In genomic region chr3:38793221-38793620, GRCm38 (mm10) we compare ENCODE assay signal across 15 mouse cellular contexts.
"Had no signal": no experiment of that assay in that cellular context is flagged by ENCODE, and none has a peak within 500 bp of the region (broad histone marks: within the 10 kb centered on the region; RNA-seq: fewer than 3 reads in every experiment).

No protein-coding gene starts in this region.

- ATAC-seq: inflammation-experienced regulatory T-cells, adult 6 months; intestine, embryonic 16.5 days had no signal

- H3K4me2 ChIP-seq: liver, embryonic 13.5 days; lung, embryonic 15.5 days had no signal

- H3K4me1 ChIP-seq: liver, embryonic 13.5 days; lung, embryonic 15.5 days had no signal

- H3K27ac ChIP-seq: liver, embryonic 13.5 days; lung, embryonic 15.5 days; macrophage had no signal

- H3K9ac ChIP-seq: liver, embryonic 13.5 days; lung, embryonic 15.5 days had no signal

- H3K27me3 ChIP-seq: liver, embryonic 13.5 days; lung, embryonic 15.5 days had no signal

- DNase-seq: kidney, adult 18-20 months; kidney, adult 9 months; kidney, postnatal 14 days; kidney, postnatal 4 days; left cerebral cortex, postnatal 4 days; liver, embryonic 13.5 days; midbrain, embryonic 14.5 days; retina, postnatal 1 day; right cerebral cortex, postnatal 25 days; thymus, adult 18-20 months; thymus, postnatal 36 days had no signal

- H3K36me3 ChIP-seq: liver, embryonic 13.5 days; lung, embryonic 15.5 days had no signal

- H3K4me3 ChIP-seq: liver, embryonic 13.5 days; lung, embryonic 15.5 days had no signal

- H3K9me3 ChIP-seq: liver, embryonic 13.5 days; lung, embryonic 15.5 days had no signal
